Mouse (Mus musculus) limb, embryonic 15.5 days (tissue): ENCODE data around the gene Gpr132. TPM values are rescaled to one million over a fixed set of nuclear protein-coding genes. Genes with fewer than 3 reads are reported as not detected.

ENCODE experiments used
- ATAC-seq: fragments of 200-750 bp; cut with Nextera tagmentation; 2 replicates; pipeline ENCODE4 v1.8.0; 2017; ENCODE audit warnings: low read depth, moderate TSS enrichment; ENCODE audit not compliant: insufficient number of reproducible peaks, low FRiP score, low TSS enrichment
- H3K27ac ChIP-seq: fragments of 300-500 bp; sonication (generic); 2 replicates; pipeline ENCODE4 v1.5.1; 2015; ENCODE audit warnings: moderate library complexity, mild to moderate bottlenecking, inconsistent platforms
- H3K27me3 ChIP-seq: fragments of 300-500 bp; sonication (generic); 2 replicates; pipeline ENCODE4 v1.6.1; 2015; ENCODE audit warnings: inconsistent platforms
- H3K36me3 ChIP-seq: fragments of 300-500 bp; sonication (generic); 2 replicates; pipeline ENCODE4 v1.6.1; 2015; ENCODE audit warnings: inconsistent platforms
- H3K4me1 ChIP-seq: fragments of 300-500 bp; sonication (generic); 2 replicates; pipeline ENCODE4 v1.6.1; 2015; ENCODE audit warnings: inconsistent platforms
- H3K4me2 ChIP-seq: fragments of 300-500 bp; sonication (generic); 2 replicates; pipeline ENCODE4 v1.6.1; 2015; ENCODE audit warnings: mild to moderate bottlenecking, inconsistent platforms
- H3K4me3 ChIP-seq: fragments of 300-500 bp; sonication (generic); 2 replicates; pipeline ENCODE4 v1.5.1; 2015; ENCODE audit warnings: mild to moderate bottlenecking, inconsistent platforms
- H3K9ac ChIP-seq: fragments of 300-500 bp; sonication (generic); 2 replicates; pipeline ENCODE4 v1.6.1; 2015; ENCODE audit warnings: inconsistent platforms
- H3K9me3 ChIP-seq: fragments of 300-500 bp; sonication (generic); 2 replicates; pipeline ENCODE4 v1.6.1; 2016; ENCODE audit warnings: inconsistent platforms
- WGBS: fragments of 180-500 bp; shearing (Covaris S2); methylation state at CpG from one replicate; pipeline ENCODE4 v1.1.7; 2015; 5-methylcytosine and 5-hydroxymethylcytosine counted together
- polyA plus RNA-seq: library from polyadenylated mRNA; unstranded; fragments of >200 nt; fragmentation: Nextera tagmentation; extraction: Ambion mirVana; gene quantifications from 2 replicates; pipeline ENCODE4 v1.2.1, GENCODE M21; 2015

Gpr132 gene
- polyA plus RNA-seq, 1 experiment from 2014 or later, result 0.41 TPM

DNA sequence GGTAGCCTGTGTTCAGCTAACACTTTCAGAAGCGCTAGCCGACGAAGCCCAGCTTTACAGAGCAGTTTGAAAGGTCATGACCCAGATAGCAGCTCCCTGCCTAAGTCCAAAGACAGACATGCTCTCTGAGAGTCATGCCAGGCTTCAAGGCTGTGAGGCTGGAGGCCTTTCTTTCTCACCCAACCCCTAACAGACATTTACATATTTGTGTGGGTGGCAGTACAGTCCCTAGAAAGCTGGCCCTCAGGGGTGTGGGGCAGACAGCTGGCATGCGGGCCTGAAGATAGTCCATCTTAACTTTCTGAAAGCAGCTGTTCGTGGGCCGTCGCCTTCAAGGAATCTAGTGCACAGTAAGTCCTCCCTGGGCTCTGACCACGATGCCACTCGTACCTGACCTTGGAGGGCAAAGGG lies 6.1 kb downstream of the Gpr132 start:
- no peaks in the 10 kb centered on the region for H3K9me3 ChIP-seq
- H3K9ac ChIP-seq, result no peak overlapping the region
- no peaks in the 10 kb centered on the region for H3K36me3 ChIP-seq
- H3K27me3 ChIP-seq, result no peaks in the 10 kb centered on the region
- H3K4me2 ChIP-seq, result no peak overlapping the region
- no peak for ATAC-seq
- no peak overlapping the region for H3K4me3 ChIP-seq
- no peak overlapping the region for H3K27ac ChIP-seq
- 57% methylated on average over 9 of the region's 9 CpGs for WGBS
- no peaks in the 10 kb centered on the region for H3K4me1 ChIP-seq

DNA sequence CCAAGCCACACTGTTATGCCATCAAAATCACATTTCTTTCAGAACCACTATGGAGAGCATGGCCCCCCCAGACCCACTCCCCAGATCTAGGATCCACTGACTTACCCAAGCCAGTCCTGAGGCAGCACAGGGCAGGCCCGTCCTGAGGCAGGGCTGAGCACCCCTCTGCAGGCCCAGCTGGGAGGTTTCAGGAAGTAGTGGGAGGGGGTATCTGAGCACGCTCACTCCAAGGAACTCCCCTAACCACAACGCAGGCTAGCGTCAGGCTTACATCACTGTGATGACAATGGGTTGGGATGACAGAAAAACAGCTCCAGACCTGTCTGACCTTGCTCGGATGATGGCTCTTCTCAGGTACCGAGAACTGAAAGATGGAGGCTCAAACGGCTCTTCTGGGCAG lies 7.3 kb downstream of the Gpr132 start:
- Histone ChIP-seq H3K4me3 (no peak overlapping the region), H3K4me1 (no peaks in the 10 kb centered on the region), H3K36me3 (no peaks in the 10 kb centered on the region), H3K9me3 (no peaks in the 10 kb centered on the region), H3K9ac (no peak overlapping the region), H3K27me3 (no peaks in the 10 kb centered on the region), H3K27ac (no peak overlapping the region), H3K4me2 (no peak overlapping the region)
- 69% methylated on average over 7 of the region's 7 CpGs for WGBS
- no peak for ATAC-seq

GRCm38 (mm10) chr12:112859930-112860329 lies 8.1 kb downstream of the Gpr132 start:
- H3K27ac ChIP-seq, result no peak overlapping the region
- no peaks in the 10 kb centered on the region for H3K27me3 ChIP-seq
- no peak overlapping the region for H3K4me3 ChIP-seq
- H3K9me3 ChIP-seq, result no peaks in the 10 kb centered on the region
- H3K4me1 ChIP-seq, result no peaks in the 10 kb centered on the region
- no peak for ATAC-seq
- H3K9ac ChIP-seq, result no peak overlapping the region
- WGBS, result 54% methylated on average over 8 of the region's 8 CpGs
- no peaks in the 10 kb centered on the region for H3K36me3 ChIP-seq
- H3K4me2 ChIP-seq, result no peak overlapping the region

GRCm38 (mm10) chr12:112858581-112859336 lies 9.3 kb downstream of the Gpr132 start:
- Histone ChIP-seq H3K4me3 (no peak overlapping the region), H3K4me2 (no peak overlapping the region), H3K27ac (no peak overlapping the region), H3K9ac (no peak overlapping the region), H3K27me3 (no peaks in the 10 kb centered on the region), H3K4me1 (no peaks in the 10 kb centered on the region), H3K9me3 (no peaks in the 10 kb centered on the region), H3K36me3 (no peaks in the 10 kb centered on the region)
- ATAC-seq, result no peak
- 89% methylated on average over 9 of the region's 9 CpGs for WGBS

GRCm38 (mm10) chr12:112857021-112857925 lies 10.8 kb downstream of the Gpr132 start:
- Histone ChIP-seq H3K9me3 (no peaks in the 10 kb centered on the region), H3K27me3 (no peaks in the 10 kb centered on the region), H3K4me1 (no peaks in the 10 kb centered on the region), H3K9ac (no peak overlapping the region), H3K4me2 (no peak overlapping the region), H3K27ac (no peak overlapping the region), H3K4me3 (no peak overlapping the region), H3K36me3 (no peaks in the 10 kb centered on the region)
- ATAC-seq, result no peak
- 63% methylated on average over 9 of the region's 9 CpGs for WGBS

DNA sequence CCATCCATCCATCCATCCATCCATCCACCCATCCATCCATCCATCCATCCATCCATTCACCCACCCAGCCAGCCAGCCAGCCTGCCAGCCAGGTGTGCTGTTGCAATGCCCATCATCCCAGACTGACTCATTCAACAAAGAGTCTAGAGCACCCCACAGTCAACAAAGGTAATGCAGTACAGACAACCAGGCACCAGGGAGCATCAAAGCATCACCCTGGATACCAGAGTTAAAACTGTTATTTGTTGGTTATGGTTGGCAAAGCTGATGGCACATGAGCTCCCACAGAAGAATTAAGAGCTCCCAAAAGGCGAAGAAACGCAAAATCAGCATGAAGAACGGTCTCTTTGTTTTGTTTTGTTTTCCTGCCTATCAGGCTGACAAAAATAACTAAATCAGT lies 11.7 kb downstream of the Gpr132 start:
- H3K4me1 ChIP-seq, result no peaks in the 10 kb centered on the region
- no peak overlapping the region for H3K27ac ChIP-seq
- no peak overlapping the region for H3K9ac ChIP-seq
- H3K27me3 ChIP-seq, result no peaks in the 10 kb centered on the region
- no peak overlapping the region for H3K4me2 ChIP-seq
- no peak for ATAC-seq
- 91% methylated on average over 3 of the region's 3 CpGs for WGBS
- H3K9me3 ChIP-seq, result no peaks in the 10 kb centered on the region
- no peak overlapping the region for H3K4me3 ChIP-seq
- H3K36me3 ChIP-seq, result no peaks in the 10 kb centered on the region

DNA sequence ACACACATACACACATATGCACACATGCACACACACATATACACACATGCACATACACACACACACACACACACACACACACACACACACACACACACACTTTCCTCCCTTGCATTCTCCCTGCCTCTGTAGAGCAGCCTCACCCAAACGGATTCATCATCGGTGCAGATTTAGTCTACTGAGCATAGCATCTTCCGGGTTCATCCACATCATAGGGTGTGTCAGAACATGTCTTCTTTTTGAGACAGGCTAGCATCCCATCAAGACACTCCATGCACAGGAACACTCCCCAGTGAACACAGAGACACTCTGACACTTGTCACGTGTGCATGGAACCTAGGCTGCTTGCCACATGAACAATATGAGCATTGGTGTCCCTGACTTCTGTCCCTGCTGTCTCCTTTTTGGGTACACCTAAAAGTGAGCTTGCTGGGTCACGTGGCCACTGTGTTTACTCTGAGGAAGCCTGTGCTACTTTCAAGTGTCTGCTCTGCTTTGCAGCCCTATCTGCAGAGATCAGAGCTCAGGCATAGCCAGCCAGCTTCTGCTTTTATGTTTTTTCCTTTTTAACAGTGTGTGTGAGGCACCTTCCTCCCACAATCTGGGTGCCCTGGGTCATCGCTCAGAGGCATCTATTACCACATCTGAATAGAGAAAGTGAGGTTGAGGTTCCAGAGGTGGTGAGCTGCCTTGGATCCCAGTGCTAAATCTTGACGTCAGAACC lies 13.3 kb downstream of the Gpr132 start:
- H3K4me2 ChIP-seq, result no peak overlapping the region
- H3K4me1 ChIP-seq, result no peaks in the 10 kb centered on the region
- H3K27me3 ChIP-seq, result no peaks in the 10 kb centered on the region
- 65% methylated on average over 7 of the region's 7 CpGs for WGBS
- ATAC-seq, result no peak
- no peak overlapping the region for H3K27ac ChIP-seq
- no peak overlapping the region for H3K4me3 ChIP-seq
- no peaks in the 10 kb centered on the region for H3K9me3 ChIP-seq
- H3K9ac ChIP-seq, result no peak overlapping the region
- H3K36me3 ChIP-seq, result no peaks in the 10 kb centered on the region

GRCm38 (mm10) chr12:112853050-112853729 lies 14.8 kb downstream of the Gpr132 start:
- Histone ChIP-seq H3K9ac (no peak overlapping the region), H3K27ac (no peak overlapping the region), H3K9me3 (no peaks in the 10 kb centered on the region), H3K4me1 (no peaks in the 10 kb centered on the region), H3K4me3 (no peak overlapping the region), H3K36me3 (no peaks in the 10 kb centered on the region), H3K4me2 (no peak overlapping the region), H3K27me3 (no peaks in the 10 kb centered on the region)
- WGBS, result 70% methylated on average over 11 of the region's 11 CpGs
- no peak for ATAC-seq

DNA sequence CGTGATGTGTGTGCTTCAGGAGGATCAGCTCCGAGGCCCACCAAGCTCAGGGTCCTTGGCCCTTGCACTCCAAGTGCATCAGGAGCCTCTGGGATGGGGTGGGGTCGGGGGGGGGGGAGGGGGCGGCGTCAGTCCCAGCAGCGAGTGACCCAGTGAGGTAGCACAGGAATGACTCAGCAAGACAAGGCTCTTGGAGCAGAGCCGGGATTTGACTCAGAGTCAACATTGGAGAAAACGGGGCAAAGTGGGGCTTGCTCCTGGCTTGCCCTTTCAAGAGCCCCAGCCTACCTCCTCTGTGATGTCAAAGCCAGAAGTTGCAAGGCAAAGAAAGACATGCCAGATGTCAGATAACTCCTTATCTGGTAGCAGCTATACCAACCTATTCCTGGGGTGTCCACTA lies 16.9 kb downstream of the Gpr132 start:
- no peak overlapping the region for H3K9ac ChIP-seq
- no peaks in the 10 kb centered on the region for H3K36me3 ChIP-seq
- ATAC-seq, result no peak
- no peak overlapping the region for H3K27ac ChIP-seq
- H3K4me1 ChIP-seq, result no peaks in the 10 kb centered on the region
- H3K9me3 ChIP-seq, result no peaks in the 10 kb centered on the region
- WGBS, result 40% methylated on average over 8 of the region's 8 CpGs
- no peak overlapping the region for H3K4me3 ChIP-seq
- no peak overlapping the region for H3K4me2 ChIP-seq
- H3K27me3 ChIP-seq, result no peaks in the 10 kb centered on the region

GRCm38 (mm10) chr12:112850344-112850743 lies 17.7 kb downstream of the Gpr132 start:
- no peak overlapping the region for H3K4me2 ChIP-seq
- no peak for ATAC-seq
- H3K4me1 ChIP-seq, result no peaks in the 10 kb centered on the region
- 91% methylated on average over 9 of the region's 9 CpGs for WGBS
- H3K9me3 ChIP-seq, result no peaks in the 10 kb centered on the region
- no peak overlapping the region for H3K27ac ChIP-seq
- no peak overlapping the region for H3K4me3 ChIP-seq
- no peaks in the 10 kb centered on the region for H3K36me3 ChIP-seq
- H3K27me3 ChIP-seq, result no peaks in the 10 kb centered on the region
- H3K9ac ChIP-seq, result no peak overlapping the region

GRCm38 (mm10) chr12:112849235-112850022 lies 18.6 kb downstream of the Gpr132 start:
- Histone ChIP-seq H3K27ac (no peak overlapping the region), H3K36me3 (no peaks in the 10 kb centered on the region), H3K4me3 (no peak overlapping the region), H3K4me2 (no peak overlapping the region), H3K9me3 (no peaks in the 10 kb centered on the region), H3K9ac (no peak overlapping the region), H3K27me3 (no peaks in the 10 kb centered on the region), H3K4me1 (no peaks in the 10 kb centered on the region)
- ATAC-seq, result no peak
- WGBS, result 73% methylated on average over 11 of the region's 11 CpGs
